Mouse (Mus musculus): ENCODE data around the gene Rcn3. TPM values are rescaled to one million over a fixed set of nuclear protein-coding genes. Genes with fewer than 3 reads are reported as not detected.

Gene Rcn3
- total and polyA plus RNA-seq, 3 experiments = 0.38 TPM; not detected in 2

DNA sequence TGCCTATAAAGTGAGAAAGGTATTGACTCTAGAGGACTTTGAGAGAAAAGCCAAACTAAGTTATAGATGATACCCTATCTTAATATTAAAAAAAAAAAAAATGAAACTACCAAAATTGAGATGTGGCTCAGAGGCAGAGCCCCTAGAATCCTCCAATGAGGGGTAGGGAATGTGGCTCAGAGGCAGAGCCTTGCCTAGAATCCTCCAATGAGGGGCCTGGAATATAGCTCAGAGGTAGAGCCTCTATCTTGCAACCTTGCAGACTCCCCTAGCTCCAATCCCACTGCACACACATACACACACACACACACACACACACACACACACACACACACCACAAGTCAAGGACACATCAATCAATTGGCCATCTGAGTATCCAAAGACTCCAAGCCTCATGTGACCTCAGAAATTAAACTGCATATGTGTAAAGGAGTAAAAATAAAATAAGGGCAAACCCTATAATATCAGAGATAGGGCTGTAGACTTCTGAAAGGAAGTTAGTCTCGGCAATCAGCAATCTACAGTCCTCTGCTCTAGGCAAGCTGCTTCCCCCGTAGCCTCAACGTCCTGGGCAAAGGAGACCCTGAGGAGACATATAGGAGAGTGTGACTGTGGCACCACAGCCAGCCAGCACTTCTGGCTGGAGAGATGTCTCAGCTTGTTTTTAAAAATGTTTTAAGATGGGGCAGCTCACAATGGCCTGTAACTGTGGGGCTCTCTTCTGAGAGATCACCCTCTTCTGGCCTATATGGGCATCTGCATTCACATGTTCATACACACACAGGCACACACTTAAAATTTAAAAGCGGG, 24.6 kb downstream of the Rcn3 start:
- TF ChIP-seq NRF1 (IDR thresholded peaks at IDR 0.05; ENCODE audit: low read depth, low read length) (no peak), POLR2AphosphoS2 (IDR thresholded peaks at IDR 0.05; ENCODE audit: low read depth, low read length) (no peak), CTCF (conservative IDR thresholded peaks at IDR 0.05 in 1 of 2, IDR thresholded peaks at IDR 0.05 in 1 of 2; ENCODE audit: low read depth in 2 of 2, low read length in 2 of 2) (0 out of 4 replicates have a peak, but pooled peaks of 1 of the 2 experiments have one; percentile 32), NELFE (IDR thresholded peaks at IDR 0.05; ENCODE audit: low read depth, low read length) (no peak), MAFK (IDR thresholded peaks at IDR 0.05; ENCODE audit: insufficient replicate concordance, low read length) (no peak), TBP (conservative IDR thresholded peaks at IDR 0.05; ENCODE audit: low read depth, low read length) (no peak), ZKSCAN1 (IDR thresholded peaks at IDR 0.05; ENCODE audit: borderline replicate concordance, low read depth, low read length) (no peak)
- H3K4me1 ChIP-seq (ENCODE audit: control insufficient read depth in 1 of 2, insufficient read depth in 2 of 2) = peaks cover 2 to 40% of the 10 kb centered on the region in 2 experiments
- H3K27me3 ChIP-seq (replicated peaks) = no peaks in the 10 kb centered on the region
- H3K79me2 ChIP-seq (replicated peaks; ENCODE audit: control insufficient read depth, extremely low read depth, insufficient read depth, poor library complexity, severe bottlenecking) = peaks cover 52% of the 10 kb centered on the region
- no peak overlapping the region for H3K4me2 ChIP-seq (ENCODE audit: insufficient read depth, low read depth, poor library complexity, severe bottlenecking)
- no peak overlapping the region for H3K9ac ChIP-seq (ENCODE audit: insufficient read depth, low read depth)
- no peak for DNase-seq (ENCODE audit: extremely low read depth)
- no peaks in the 10 kb centered on the region for H3K9me3 ChIP-seq (replicated peaks; ENCODE audit: low read length)
- peaks cover 0 to 45% of the 10 kb centered on the region in 2 experiments for H3K36me3 ChIP-seq (replicated peaks in 1 of 2; ENCODE audit: control insufficient read depth in 1 of 2, insufficient read depth in 1 of 2, low read length in 1 of 2)
- dilution Hi-C loops (cut with MboI; ENCODE audit: extremely low pct_ligation_motif_present, extremely low pct_unique_long_range_greater_than_20kb, low sequenced_read_pairs) (no loop called here), in situ Hi-C loops (cut with MboI; ENCODE audit: low pct_ligation_motif_present, low pct_unique_long_range_greater_than_20kb, low sequenced_read_pairs) (no loop called here)
- no peak overlapping the region for H3K27ac ChIP-seq (ENCODE audit: insufficient read depth, low read depth)
- no peak overlapping the region for H3K4me3 ChIP-seq (replicated peaks in 1 of 3; ENCODE audit: low read depth in 2 of 3, low read length in 2 of 3, poor library complexity in 1 of 3)

DNA sequence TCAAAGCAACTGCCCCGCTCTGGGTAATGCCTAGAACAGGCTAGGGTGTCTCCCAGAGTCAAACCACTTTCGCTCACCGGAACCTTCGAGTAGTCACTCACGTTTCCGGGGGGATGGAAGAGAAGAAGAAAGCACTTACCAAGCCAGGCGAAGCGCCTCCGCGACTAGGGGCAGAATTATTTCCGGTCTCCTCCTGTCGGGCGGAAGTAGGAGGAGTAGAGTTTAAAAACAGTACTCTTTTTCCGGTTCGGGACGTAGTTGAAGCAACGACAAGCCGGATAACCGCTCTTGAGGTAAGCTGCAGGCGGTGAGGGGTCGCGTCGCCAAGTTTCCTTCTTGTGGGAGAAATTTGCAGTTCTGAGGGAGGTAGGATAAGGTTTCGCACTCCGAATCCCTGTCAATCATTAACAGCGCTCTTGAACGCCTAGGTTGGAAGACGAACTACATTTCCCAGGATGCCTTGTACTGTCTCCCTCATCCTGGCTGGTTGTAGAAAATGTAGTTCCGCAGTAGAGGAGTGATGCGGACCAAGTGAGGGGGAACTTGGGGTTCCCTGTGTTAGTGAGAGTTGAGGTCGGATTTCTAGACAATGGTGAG, 29.7 kb downstream of the Rcn3 start, which contains the start of the genes Nosip and Prrg2:
Gene Nosip, plus strand, starts transcription at position 191 of the 597 bp plus-strand sequence.
Gene Prrg2, minus strand, starts transcription at position 439 of the 597 bp plus-strand sequence.
- peaks cover 5 to 36% of the 10 kb centered on the region in 2 experiments for H3K4me1 ChIP-seq (ENCODE audit: control insufficient read depth in 1 of 2, insufficient read depth in 2 of 2)
- H3K79me2 ChIP-seq (replicated peaks; ENCODE audit: control insufficient read depth, extremely low read depth, insufficient read depth, poor library complexity, severe bottlenecking) = peaks cover 35% of the 10 kb centered on the region
- peak within 1 kb of the TSS; percentile 82 to 99 (median 94) for H3K4me3 ChIP-seq (replicated peaks in 1 of 3; ENCODE audit: low read depth in 2 of 3, low read length in 2 of 3, poor library complexity in 1 of 3)
- dilution Hi-C loops (cut with MboI; ENCODE audit: extremely low pct_ligation_motif_present, extremely low pct_unique_long_range_greater_than_20kb, low sequenced_read_pairs) (no loop called here), in situ Hi-C loops (cut with MboI; ENCODE audit: low pct_ligation_motif_present, low pct_unique_long_range_greater_than_20kb, low sequenced_read_pairs) (no loop called here)
- DNase-seq (ENCODE audit: extremely low read depth) = peak; percentile 98
- no peaks in the 10 kb centered on the region for H3K9me3 ChIP-seq (replicated peaks; ENCODE audit: low read length)
- H3K4me2 ChIP-seq (ENCODE audit: insufficient read depth, low read depth, poor library complexity, severe bottlenecking) = peak within 1 kb of the TSS; percentile 87
- H3K27ac ChIP-seq (ENCODE audit: insufficient read depth, low read depth) = peak within 1 kb of the TSS; percentile 75
- H3K9ac ChIP-seq (ENCODE audit: insufficient read depth, low read depth) = peak within 1 kb of the TSS; percentile 97
- H3K27me3 ChIP-seq (replicated peaks) = no peaks in the 10 kb centered on the region
- peaks cover 0 to 28% of the 10 kb centered on the region in 2 experiments for H3K36me3 ChIP-seq (replicated peaks in 1 of 2; ENCODE audit: control insufficient read depth in 1 of 2, insufficient read depth in 1 of 2, low read length in 1 of 2)
- peak; percentile 85 for TF ChIP-seq MYC (IDR thresholded peaks at IDR 0.05; ENCODE audit: low read depth, low read length)
- peak; percentile 81 for TF ChIP-seq NELFE (IDR thresholded peaks at IDR 0.05; ENCODE audit: low read depth, low read length)
- peak; percentile 91 for TF ChIP-seq HCFC1 (IDR thresholded peaks at IDR 0.05; ENCODE audit: low read depth, low read length)
- TF ChIP-seq E2F4 (IDR thresholded peaks at IDR 0.05; ENCODE audit: insufficient replicate concordance, low read depth, low read length) = peak; percentile 83; the same call in 1 of the 2 replicates
- TF ChIP-seq SMC3 (IDR thresholded peaks at IDR 0.05; ENCODE audit: low read depth, low read length) = no peak; the same call in 1 of the 2 replicates
- TF ChIP-seq ZMIZ1 (IDR thresholded peaks at IDR 0.05; ENCODE audit: low read depth, low read length) = peak; percentile 79; the same call in 1 of the 2 replicates
- TF ChIP-seq POLR2AphosphoS2 (IDR thresholded peaks at IDR 0.05; ENCODE audit: low read depth, low read length) = no peak; the same call in 1 of the 2 replicates
- TF ChIP-seq MXI1 (IDR thresholded peaks at IDR 0.05; ENCODE audit: low read depth, low read length) = peak; percentile 84
- TF ChIP-seq IRF4 (IDR thresholded peaks at IDR 0.05; ENCODE audit: low read depth, low read length) = peak; percentile 81
- TF ChIP-seq CTCF (conservative IDR thresholded peaks at IDR 0.05 in 1 of 2, IDR thresholded peaks at IDR 0.05 in 1 of 2; ENCODE audit: low read depth in 2 of 2, low read length in 2 of 2) = no peak; a peak in 1 of 4 replicates
- no peak for TF ChIP-seq MAFK (IDR thresholded peaks at IDR 0.05; ENCODE audit: insufficient replicate concordance, low read length)
- no peak; the same call in 1 of the 2 replicates for TF ChIP-seq JUND (conservative IDR thresholded peaks at IDR 0.05; ENCODE audit: low read depth, low read length)
- peak; percentile 91 for TF ChIP-seq POLR2A (IDR thresholded peaks at IDR 0.05; ENCODE audit: low read depth, low read length)
- TF ChIP-seq MAZ (IDR thresholded peaks at IDR 0.05; ENCODE audit: low read depth, low read length) = peak; percentile 96
- peak; percentile 59; the same call in 1 of the 2 replicates for TF ChIP-seq MAX (IDR thresholded peaks at IDR 0.05; ENCODE audit: low read length)
- no peak for TF ChIP-seq CHD1 (IDR thresholded peaks at IDR 0.05; ENCODE audit: low read depth, low read length)
- no peak; the same call in 1 of the 2 replicates for TF ChIP-seq RCOR1 (conservative IDR thresholded peaks at IDR 0.05; ENCODE audit: low read depth, low read length)
- no peak for TF ChIP-seq USF1 (IDR thresholded peaks at IDR 0.05; ENCODE audit: low read depth, low read length)
- no peak for TF ChIP-seq NRF1 (IDR thresholded peaks at IDR 0.05; ENCODE audit: low read depth, low read length)
- peak; percentile 84; the same call in 1 of the 2 replicates for TF ChIP-seq KAT2A (IDR thresholded peaks at IDR 0.05; ENCODE audit: insufficient replicate concordance, low read length)
- peak; percentile 96 for TF ChIP-seq TBP (conservative IDR thresholded peaks at IDR 0.05; ENCODE audit: low read depth, low read length)
- TF ChIP-seq BHLHE40 (IDR thresholded peaks at IDR 0.05; ENCODE audit: low read depth, low read length) = peak; percentile 61
- no peak for TF ChIP-seq CHD2 (IDR thresholded peaks at IDR 0.05; ENCODE audit: low read length)
- no peak for TF ChIP-seq ZC3H11A (IDR thresholded peaks at IDR 0.05; ENCODE audit: low read depth, low read length)
- TF ChIP-seq MEF2A (IDR thresholded peaks at IDR 0.05; ENCODE audit: borderline replicate concordance, low read depth, low read length) = peak; percentile 56
- TF ChIP-seq SIN3A (IDR thresholded peaks at IDR 0.05; ENCODE audit: low read length) = peak; percentile 96
- TF ChIP-seq ETS1 (conservative IDR thresholded peaks at IDR 0.05; ENCODE audit: low read depth, low read length) = peak; percentile 54; the same call in 1 of the 2 replicates

Data from CH12.LX (cell line).